Mouse (Mus musculus): ENCODE results near the gene Gm20479. TPM values are rescaled to one million over a fixed set of nuclear protein-coding genes. Genes with fewer than 3 reads are reported as not detected.
A peak's percentile ranks its signal among the peaks of the same experiment; 100 is the strongest.

Gm20479 gene
- polyA plus RNA-seq, 1 experiment, result 0.22 TPM

- 3% methylated on average over 36 of the region's 36 CpGs for WGBS
- DNase-seq (ENCODE audit: low read depth, low spot score), result no peak
Observed at GRCm38 (mm10) chr7:27337175-27337853, 19.9 kb downstream of the Gm20479 start, which contains the start of gene Ltbp4. TSS of gene Ltbp4 (minus strand) at chr7:27337692.

GRCm38 (mm10) chr7:27335928-27336823 lies 21.0 kb downstream of the Gm20479 start:
- DNase-seq (ENCODE audit: low read depth, low spot score), result peak; percentile 73
- WGBS, result 2% methylated on average over 47 of the region's 47 CpGs

GRCm38 (mm10) chr7:27335011-27335720 lies 22.1 kb downstream of the Gm20479 start:
- 36% methylated on average over 15 of the region's 15 CpGs for WGBS
- DNase-seq (ENCODE audit: low read depth, low spot score), result no peak

- DNase-seq (ENCODE audit: low read depth, low spot score), result no peak
- WGBS, result 6% methylated on average over 32 of the region's 32 CpGs
Observed at GRCm38 (mm10) chr7:27334405-27334911, 22.8 kb downstream of the Gm20479 start.

GRCm38 (mm10) chr7:27333316-27333941 lies 23.8 kb downstream of the Gm20479 start:
- no peak for DNase-seq (ENCODE audit: low read depth, low spot score)
- under 1% methylated on average over 60 of the region's 77 CpGs for WGBS

- peak; percentile 73 for DNase-seq (ENCODE audit: low read depth, low spot score)
- under 1% methylated on average over 39 of the region's 39 CpGs for WGBS
Observed at GRCm38 (mm10) chr7:27332353-27333199, 24.6 kb downstream of the Gm20479 start.

- 1% methylated on average over 8 of the region's 8 CpGs for WGBS
- DNase-seq (ENCODE audit: low read depth, low spot score), result no peak
Observed at GRCm38 (mm10) chr7:27331854-27332253, 25.4 kb downstream of the Gm20479 start.

- 2% methylated on average over 8 of the region's 8 CpGs for WGBS
Observed at GRCm38 (mm10) chr7:27331541-27331851, 25.7 kb downstream of the Gm20479 start.

GRCm38 (mm10) chr7:27330709-27331540 lies 26.3 kb downstream of the Gm20479 start:
- under 1% methylated on average over 39 of the region's 39 CpGs for WGBS
- DNase-seq (ENCODE audit: low read depth, low spot score), result peak; percentile 89

More at GRCm38 (mm10) chr7:27331541-27331851, 25.7 kb downstream of the Gm20479 start:
- DNase-seq (ENCODE audit: low read depth, low spot score), result no peak

- WGBS, result 33% methylated on average over 17 of the region's 17 CpGs
Observed at GRCm38 (mm10) chr7:27329981-27330380, 27.2 kb downstream of the Gm20479 start.

GRCm38 (mm10) chr7:27329326-27329947 lies 27.8 kb downstream of the Gm20479 start:
- 10% methylated on average over 45 of the region's 45 CpGs for WGBS
- DNase-seq (ENCODE audit: low read depth, low spot score), result no peak

More at GRCm38 (mm10) chr7:27329981-27330380, 27.2 kb downstream of the Gm20479 start:
- DNase-seq (ENCODE audit: low read depth, low spot score), result no peak

- no peak for DNase-seq (ENCODE audit: low read depth, low spot score)
- 19% methylated on average over 16 of the region's 16 CpGs for WGBS
Observed at GRCm38 (mm10) chr7:27328648-27329047, 28.6 kb downstream of the Gm20479 start.

- DNase-seq (ENCODE audit: low read depth, low spot score), result no peak
- 88% methylated on average over 11 of the region's 11 CpGs for WGBS
Observed at GRCm38 (mm10) chr7:27328161-27328560, 29.1 kb downstream of the Gm20479 start.

- no peak for DNase-seq (ENCODE audit: low read depth, low spot score)
- WGBS, result 94% methylated on average over 8 of the region's 8 CpGs
Observed at GRCm38 (mm10) chr7:27327500-27327899, 29.7 kb downstream of the Gm20479 start.

GRCm38 (mm10) chr7:27326101-27326880 lies 30.9 kb downstream of the Gm20479 start:
- WGBS, result 71% methylated on average over 34 of the region's 34 CpGs
- DNase-seq (ENCODE audit: low read depth, low spot score), result no peak

GRCm38 (mm10) chr7:27325697-27326096 lies 31.5 kb downstream of the Gm20479 start:
- DNase-seq (ENCODE audit: low read depth, low spot score), result peak; percentile 39
- WGBS, result 13% methylated on average over 24 of the region's 24 CpGs

- DNase-seq (ENCODE audit: low read depth, low spot score), result no peak
- 57% methylated on average over 19 of the region's 20 CpGs for WGBS
Observed at GRCm38 (mm10) chr7:27324928-27325327, 32.3 kb downstream of the Gm20479 start.
